Mouse (Mus musculus) lung, adult 2 months (tissue): ENCODE data around the gene Fes.

Source experiments
- CTCF ChIP-seq: fragments of 200-500 bp; IDR thresholded peaks from 2 replicates; pipeline ENCODE4 v1.5.1; 2011; ENCODE audit warnings: mild to moderate bottlenecking, low read length, control low read depth; ENCODE audit not compliant: insufficient read depth
- POLR2A ChIP-seq: fragments of 200-500 bp; IDR thresholded peaks from 2 replicates; pipeline ENCODE4 v1.6.1; 2011; ENCODE audit warnings: low read depth, mild to moderate bottlenecking, control low read depth, low read length, borderline replicate concordance; ENCODE audit errors: extremely low read depth

- TF ChIP-seq CTCF: no peak
- TF ChIP-seq POLR2A: no peak
These were observed 34.8 kb downstream of the Fes start for GRCm38 (mm10) chr7:80352920-80353319.
